Mouse (Mus musculus) right cerebral cortex, postnatal 25 days (tissue): ENCODE measurements at regions not wholly inside any gene's neighbourhood (a gene's known extent, or its start where the extent isn't known, plus 50 kb on each side); places are given as distances from the start of the nearest gene placed in this dataset.

Experiments
- DNase-seq: peaks from one replicate; pipeline ENCODE4 v3.0.0; 2022

DNA sequence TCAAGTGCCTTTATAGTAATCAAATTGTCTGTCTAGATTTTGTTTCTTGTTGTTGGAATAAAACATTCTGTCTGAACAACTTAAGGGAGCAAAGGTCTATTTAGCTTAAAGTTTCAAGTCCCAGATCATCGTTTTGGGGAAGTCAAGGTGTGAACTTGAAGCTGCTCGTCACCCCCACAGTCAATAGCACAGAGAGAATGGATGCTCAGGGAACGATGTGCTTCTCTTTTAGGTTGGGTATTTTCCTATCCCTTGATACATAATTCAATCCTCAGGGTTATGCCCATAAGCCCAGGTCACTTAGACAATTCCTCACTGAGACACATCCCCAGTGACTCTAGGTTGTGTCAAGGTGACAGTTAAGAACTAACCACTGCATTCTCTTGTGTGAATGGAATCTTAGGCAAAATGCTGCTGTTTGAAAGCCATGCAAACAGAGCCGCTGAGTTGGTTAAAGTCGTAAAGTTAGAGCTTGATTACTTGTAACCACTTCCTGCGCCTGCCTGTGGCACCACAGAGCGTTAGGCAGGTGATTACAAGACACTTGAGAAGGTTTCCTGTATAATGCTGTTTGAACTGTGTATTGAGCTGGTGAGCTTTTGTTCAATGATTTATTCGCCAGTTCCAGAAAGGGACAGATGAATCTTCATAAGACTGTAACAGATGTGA lies 170.2 kb downstream of the Btg1 start:
- DNase-seq = no peak

DNA sequence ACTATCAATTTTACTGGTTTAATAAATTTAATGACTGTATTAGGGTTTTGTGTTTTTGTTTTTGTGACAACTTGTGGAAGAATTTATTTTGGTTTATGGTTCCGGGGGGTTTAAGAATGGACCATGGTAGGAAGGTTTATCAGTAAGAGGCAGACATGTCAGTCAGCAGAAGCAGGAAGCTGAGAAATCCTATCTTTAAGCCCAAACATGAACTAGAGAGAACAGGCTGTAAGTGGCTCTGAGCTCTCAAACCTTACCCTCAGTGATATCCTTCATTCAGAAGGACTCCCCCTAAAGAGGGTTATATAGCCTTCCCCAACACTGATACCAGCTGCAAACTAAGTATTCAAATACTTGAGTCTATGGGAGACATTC lies 170.8 kb downstream of the Btg1 start:
- DNase-seq = no peak

DNA sequence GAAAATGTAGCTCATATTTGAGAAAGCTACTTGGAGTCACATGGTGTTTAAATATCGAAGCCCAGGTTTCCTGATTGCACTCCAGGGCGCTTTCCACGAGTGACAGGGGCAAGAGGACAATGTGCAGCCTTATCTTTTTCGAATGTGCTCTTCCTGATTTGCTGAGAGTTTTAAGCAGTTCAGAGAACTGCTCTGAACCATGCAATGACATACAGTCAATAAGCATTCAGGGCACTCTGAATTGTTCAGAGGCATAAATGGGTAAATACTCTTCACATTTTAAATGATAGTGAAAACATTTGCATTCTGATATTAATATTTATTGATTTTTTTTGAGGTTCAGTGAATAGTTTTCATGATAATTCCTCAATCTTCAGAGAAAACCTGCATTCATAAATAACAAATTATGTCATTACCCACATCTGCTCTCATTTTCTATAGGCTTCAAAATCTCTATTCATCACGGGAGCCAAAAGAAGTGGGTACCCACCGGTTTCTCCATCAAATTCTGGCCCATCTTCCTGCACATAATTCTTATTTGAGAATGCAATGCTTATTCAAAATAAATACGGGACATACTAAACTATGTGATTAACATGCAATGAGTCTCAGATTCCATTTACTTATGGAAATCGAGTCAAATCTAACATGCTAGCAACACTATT lies 171.7 kb downstream of the Btg1 start:
- DNase-seq = no peak

DNA sequence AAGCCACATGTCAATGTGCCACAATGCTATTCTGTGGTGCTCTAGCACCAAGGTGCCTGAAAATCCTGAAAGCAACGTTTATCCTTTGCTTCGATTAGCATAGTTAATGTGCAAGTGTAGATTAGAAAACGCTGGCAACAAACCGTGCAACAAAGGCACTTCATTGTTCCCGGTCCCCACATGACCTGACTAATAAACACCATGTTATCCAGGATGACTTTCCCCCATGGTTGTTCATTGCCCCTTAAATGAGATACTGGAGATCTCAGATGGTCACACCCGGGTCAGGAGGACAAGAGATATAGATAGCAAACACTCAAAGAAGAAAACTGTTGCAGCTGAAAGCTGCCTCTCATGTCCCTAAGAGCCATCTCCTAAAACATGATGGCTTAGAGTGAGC lies 180.3 kb downstream of the Btg1 start:
- no peak for DNase-seq

DNA sequence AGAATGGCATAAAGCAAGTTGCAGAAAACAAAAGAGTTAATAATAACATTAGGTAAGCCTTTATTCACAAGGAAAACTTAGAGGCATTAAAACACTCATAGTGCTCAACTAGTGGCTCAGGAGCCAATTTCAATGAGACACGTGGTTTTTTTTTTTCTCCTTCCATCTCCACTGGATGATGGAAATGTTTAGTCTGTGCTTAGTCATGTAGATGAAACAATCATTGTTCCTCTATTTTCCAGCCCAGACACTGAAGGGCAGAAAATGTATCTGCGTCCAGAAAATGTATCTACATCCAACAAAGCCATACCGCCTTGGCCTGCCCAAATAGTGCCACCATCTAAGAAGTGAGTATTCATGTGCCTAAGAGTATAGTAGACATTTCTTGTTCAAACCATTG lies 184.0 kb downstream of the Btg1 start:
- DNase-seq = no peak

DNA sequence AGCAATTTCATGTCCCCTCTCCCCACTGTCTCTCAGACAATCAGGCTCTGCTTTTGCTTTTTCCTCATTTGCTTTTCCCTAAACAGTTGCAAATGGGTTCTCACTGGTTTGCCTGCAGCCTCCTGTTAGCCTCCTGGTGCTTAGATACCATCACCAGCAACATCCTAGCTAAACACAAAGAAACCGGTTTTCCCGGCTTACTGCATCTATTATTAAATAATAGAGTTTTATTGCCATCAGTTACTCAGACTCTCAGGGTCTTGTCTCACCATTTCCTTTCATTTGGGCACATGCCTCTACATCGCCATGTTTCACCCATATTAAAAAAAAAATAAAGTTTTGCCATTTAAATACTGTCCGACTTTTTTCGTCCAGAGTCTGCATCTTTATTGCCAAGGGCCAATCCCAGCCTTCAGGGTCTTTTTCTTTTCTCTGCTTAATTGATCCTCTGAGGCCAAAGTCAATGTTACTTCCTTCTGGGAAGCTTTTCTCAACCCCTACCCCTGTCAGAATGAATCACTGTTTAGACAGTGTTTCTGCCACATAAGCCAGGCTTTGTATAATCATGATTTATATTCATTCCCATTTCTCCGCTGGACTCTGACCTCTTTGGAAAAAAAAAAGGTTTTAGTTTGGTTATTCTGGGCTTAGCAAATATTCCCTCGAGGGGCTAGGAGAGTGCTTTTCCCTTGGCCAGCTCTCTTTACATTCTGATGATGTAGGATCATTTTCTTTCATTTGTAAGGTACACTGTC lies 187.4 kb downstream of the Btg1 start:
- no peak for DNase-seq

DNA sequence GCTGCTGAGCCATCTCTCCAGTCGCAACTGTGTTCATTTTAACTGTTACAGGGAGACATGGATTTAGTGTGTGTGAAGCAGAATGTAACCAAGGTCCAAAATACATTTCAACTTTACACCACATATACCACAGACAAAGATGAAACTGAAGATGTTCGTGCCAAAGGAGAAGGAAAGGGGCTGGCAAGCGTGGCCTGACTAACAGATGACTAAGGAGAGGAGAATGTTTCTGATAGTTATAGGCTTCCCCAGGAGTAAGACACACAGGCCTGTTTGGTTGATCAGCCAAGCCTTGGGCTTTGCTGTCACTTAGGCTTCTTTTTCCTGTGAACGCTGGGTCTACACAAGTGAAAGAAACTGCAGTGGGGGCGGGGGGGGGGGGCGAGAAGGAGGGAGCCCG lies 189.8 kb downstream of the Btg1 start:
- no peak for DNase-seq

DNA sequence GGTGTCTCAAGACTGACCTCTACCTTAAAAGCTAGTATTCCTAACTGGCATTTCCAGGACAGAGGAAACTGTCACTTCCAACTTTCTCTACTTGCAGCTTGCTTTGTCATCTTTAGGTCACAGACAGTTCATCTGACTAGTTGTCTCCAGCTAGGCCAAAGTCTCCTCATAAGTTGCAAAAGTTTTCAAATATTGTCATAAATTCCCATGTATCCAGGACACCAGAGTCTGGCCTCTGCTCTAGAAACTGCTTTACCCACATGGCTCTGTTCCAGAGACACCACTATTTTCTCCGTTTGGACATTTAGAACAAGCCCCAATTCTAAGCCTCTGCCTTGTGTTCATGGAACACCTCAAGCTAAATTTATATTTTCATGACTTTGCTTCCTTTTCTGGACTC lies 205.0 kb downstream of the Btg1 start:
- DNase-seq = no peak

DNA sequence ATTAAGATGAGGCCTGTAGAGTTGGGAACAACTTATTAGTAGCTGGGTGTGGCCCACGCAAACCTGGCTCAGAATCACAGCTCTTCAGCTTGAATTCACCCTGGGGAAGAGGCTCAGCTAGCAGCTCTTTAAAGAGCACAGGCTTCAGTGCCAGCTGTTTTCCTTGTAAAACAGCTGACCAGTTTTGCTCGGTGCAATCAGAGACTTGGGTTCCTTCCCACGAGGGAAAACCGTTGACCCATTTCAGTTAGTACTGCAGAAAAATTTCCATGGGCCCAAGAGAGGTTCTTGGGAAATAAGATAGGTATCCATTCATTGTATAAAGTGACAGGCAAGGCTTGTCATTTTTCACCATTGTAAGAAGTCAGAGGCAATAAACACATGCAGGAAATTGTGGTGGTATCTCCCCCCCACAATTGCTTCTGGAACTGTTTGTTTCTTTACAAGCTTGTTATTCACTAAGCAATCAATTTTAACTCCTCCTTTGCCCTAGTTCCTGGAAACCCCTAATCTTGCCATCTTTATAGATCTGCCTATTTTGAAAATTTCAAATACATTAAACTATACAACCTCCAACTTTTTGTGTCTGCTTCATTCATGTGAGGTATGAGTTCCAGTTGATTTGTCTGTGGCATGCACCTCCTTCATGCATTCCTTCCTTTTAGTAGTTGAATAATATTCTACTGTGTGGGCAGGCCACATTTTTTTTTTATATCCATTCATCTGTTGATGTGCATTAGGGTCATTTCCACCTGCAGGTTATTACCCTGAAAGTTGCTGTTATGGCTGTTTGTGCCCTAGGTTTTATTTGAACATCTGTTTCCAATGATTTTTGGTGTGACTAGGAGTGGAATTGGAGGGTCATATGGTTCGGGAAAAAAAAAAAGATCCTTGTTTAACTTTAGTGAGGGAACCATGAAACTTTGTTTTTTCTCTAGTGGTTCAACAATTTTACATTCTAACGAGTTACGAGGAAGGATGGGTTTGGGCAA lies 205.8 kb downstream of the Btg1 start:
- DNase-seq = no peak

DNA sequence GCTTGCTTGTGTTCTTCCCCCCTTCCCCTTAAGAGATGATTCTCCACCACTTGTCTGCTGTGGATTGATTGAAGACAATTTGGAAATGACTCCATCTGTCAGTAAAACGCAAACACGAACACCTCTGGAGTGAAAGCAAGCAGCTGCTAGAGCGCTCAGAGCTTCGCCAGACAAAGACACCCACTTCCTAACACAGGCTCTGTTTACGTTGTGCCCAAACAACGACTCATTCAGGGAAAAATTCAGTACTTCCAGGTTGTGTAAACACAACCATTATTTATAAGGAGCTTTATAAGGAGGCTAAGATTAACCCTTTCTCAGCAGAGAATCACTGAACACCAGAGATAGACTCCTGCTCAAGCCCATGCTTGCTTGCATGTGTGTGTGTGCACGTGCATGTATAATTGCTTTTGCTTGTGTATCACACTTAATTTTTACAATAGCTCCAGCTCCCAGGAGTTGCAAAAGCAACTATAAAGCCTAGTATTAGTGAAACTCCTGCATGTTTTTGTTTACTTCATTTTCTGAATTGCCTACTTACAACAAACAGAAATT lies 209.5 kb downstream of the Btg1 start:
- DNase-seq = no peak

DNA sequence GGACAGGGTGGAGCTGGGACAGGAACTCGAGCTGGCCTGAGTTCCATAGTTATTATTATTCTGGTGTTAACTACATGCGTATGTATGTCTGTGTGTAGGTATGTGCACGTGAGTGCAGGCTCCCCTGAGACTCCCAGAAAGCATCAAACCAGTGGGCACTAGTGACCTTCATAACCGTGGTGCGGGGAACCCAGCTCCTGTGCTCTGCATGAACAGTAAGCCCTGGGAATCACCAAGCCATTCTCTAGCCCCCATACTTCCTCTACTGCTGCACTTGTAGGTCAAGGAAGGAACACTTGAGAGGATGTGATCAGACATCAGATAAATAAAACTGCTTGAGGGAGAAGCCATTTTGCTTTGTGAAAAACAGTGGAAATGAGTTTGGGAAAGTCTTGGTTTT lies 211.2 kb downstream of the Btg1 start:
- DNase-seq = no peak

DNA sequence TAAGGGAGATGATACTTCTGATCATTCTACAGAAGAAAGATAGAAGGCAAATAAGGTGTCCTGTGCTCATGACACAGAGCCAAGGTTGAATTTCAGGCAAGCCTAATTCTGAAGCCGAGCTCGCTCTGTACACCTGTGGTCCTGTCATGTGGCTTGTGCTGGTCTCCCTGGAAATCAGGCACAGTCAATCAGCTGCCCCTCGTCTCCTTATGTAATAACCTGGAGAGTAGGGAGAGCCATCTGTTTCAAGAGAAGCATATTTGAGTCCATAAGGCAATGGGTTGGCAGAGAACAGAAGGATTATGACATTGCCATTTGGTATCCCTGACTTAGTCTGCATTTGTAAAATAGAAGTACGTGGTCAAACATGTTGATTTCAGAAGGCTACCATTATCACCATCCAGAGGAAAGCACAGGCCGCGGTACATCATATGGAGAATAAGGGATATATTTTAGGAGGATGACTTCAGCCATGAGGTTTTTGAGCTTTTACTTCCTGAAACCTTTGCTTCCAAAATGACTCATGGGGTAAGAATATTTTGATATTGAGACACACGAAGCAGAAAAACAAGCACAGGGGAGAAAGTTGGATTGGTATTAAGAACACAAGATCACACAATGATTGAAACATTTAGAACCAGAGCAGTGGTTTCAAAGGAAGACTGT lies 211.9 kb downstream of the Btg1 start:
- no peak for DNase-seq

DNA sequence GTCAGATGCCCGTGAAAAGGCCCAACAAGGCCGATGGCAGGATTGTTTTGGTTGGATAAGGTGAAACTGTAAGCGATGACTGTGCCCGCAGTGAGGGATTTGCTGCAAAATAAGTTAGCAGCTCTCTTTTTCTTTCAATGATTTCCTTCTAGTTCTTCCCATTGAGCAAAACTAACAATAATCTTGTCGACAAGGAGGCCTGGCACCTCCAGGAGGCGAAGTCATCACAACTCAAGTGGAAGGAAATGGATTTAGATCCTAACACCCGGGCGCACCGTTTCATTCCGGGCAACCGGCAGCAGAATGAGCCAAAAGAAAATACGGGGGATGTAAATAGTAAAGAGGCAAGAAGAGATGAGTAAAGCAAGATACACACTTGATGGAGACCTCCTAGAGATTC lies 214.3 kb downstream of the Btg1 start:
- no peak for DNase-seq

DNA sequence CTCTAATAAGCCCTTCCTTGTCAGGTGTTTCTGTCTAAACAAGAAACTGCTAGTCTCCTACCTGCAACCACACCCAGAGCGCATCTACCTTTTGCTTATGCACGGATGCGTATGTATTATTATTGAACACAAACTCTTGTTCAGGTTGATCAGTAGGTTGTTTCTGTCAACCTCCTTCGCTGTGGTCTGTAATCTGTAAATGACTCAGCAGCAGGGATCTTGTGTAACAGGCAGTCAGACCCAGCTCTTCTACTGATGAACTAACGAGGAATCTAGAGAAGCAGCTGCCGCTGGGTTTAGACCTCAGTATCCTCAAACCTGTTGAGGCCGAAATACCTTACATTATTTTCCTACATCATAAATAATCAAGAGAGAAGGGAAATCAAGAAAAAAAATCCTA lies 220.4 kb downstream of the Btg1 start:
- no peak for DNase-seq

DNA sequence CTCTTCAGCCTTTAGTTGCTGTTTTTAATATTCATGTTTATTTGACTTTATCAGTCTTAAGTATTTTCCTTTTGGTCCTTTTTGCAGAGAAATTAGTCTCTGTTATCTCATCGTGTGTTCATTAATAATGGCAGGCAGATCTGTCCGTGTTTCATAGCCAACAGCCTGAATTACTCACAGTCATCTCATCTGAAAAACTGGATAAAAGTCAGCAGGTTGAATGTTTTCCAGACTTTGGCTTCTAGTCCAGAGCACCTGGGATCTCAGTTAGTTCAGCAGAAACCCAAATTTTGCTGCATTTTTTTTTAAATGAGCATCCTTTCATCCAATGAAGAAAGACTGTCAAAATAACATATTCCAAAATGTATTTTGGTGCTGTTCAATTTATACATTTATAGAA lies 224.3 kb downstream of the Btg1 start:
- no peak for DNase-seq

DNA sequence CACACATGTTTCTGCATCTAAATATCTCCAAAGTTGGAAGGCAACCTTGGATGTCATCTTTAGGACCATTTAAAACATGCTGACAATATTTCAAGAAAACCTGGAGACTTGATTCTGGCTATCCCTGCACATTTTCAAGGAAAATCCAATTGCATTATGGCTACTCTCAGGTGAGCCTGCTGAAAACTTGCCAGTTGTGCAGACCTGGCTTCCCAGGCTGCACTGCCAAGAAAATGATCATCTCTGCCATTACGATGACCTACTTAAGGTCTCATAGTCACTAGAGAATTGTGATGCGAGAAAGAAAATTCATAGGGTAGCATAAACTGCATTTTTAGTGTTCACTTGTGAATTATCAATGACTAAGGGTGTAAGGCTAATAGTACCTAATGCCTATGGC lies 225.2 kb downstream of the Btg1 start:
- DNase-seq = no peak

DNA sequence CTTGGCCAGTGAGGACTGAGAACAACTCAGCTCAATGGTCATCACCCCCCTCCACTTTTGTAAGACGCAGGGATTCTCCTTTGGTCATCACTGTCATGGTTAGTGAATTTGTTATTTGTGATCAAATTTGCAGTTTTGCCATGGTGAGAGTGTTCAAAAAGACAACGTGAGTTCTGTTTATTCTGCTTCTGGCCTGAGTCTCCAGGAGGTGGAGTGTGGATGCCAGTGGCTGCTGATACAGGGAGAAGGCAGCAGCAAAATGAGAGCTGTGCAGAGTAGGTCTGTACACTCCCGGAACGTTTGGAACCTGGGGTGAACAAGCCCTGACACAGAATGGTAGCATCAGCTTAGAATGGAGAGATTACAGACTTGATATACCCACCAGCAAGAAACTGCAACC lies 229.1 kb downstream of the Btg1 start:
- no peak for DNase-seq

DNA sequence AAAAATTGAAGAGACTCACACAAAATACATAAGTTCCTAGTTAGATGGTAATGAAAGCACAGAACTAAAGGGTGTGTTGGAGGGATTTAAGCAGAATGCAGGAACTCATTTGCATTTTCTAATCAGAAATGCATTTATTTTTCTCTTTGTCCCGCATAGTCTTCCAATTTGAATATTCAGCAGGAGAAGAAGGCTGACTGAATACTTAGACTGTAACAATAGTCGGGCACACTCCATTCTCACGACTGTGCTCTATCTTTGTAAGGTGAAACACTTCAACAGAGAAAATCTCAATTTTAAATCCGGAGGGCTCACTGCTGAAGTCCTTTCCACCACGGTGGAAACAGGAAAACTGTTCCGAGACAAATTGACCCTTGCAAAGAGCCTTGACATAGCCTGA lies 230.2 kb downstream of the Btg1 start:
- DNase-seq = no peak

DNA sequence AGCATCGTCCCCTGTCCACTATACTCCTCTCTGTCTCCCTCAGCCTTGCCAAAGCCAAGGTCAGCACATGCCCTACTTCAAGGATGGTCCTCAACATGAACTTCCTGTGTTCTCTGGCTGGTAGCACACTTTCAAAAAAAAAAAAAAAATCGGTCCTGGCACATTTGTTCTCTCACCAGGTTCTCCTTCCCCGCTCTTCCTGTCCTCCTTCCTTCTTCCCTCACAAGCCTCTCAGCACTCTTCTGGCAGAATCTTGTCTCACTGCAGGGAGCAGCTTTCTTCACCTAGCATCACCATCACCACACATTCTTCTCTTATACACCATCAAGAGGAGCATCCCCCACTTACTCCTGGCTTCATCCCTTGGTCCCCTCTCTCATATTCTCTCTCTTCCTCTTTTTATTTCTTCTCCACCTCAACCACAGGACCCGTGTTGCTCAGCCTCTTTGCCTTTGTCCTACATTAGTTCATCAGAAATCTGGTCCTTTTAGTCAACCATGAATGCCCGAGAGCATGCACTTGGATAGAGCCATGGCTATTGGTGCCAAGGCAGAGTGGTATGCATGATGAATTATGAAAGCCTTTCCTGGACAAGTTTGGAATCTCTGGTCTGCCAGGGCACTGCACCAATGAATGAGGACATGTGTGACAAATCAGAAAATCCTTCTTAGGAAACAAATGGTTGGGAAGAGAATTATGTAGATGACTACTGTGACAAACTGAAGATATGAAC lies 230.8 kb downstream of the Btg1 start:
- no peak for DNase-seq

DNA sequence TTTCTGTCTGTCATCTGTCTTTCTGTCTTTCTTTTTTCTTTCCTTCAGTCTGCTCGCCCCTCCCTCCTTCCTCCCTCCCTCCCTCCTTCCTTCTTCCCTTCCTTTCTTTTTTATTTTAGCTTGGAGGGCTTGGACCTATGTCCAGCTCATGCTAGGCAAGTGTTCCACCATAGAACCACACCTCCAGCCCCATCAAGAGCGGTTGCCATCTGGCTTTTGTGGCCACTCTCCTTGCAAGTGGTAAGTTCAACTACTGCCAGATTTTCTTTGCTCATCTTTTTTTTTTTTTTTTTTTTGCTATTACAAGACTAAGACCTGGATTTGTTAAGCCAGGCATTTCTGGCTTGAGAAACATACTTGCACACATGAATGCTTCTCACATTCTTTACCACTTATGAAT lies 231.7 kb downstream of the Btg1 start:
- no peak for DNase-seq

DNA sequence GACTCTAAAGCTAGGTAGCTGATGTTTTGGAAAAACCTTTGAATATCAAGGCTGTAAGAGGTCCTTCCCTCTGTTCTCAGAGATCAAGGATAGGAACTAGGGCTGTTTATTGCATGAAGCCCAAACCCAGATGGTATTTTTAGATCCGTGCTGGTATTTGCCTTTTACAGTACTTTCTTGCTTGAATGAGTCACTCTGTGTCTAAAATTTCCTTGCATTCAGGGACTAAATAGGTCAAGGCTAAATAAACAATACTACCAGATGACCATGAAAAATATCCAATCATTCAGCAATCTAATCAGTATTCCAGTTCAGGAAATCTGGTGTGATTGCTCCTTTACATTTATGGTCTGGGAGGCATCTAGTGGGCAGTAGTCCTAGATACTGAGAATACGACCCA lies 243.6 kb downstream of the Btg1 start:
- DNase-seq = no peak

DNA sequence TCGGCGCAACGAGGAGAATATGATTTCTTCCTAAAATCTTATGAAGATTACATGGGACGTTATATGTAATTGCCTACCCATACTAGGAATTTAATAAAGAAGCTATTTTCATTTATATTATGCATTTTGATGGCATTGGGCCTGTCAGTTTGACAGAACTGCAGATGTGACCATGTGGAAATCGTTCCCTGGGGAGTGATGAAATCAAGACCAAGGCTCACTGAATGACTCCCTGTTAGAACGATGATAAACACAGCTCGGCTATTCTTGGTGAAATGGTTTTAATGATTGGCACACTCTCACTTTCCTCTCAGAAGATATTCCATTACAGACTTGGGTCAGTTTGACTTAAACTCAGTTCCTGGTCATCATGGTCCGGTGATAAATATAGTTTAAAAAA lies 246.4 kb downstream of the Btg1 start:
- no peak for DNase-seq
